Mouse (Mus musculus) hindbrain, embryonic 12.5 days (tissue): ENCODE measurements around the gene Polr3h. TPM values are rescaled to one million over a fixed set of nuclear protein-coding genes. Genes with fewer than 3 reads are reported as not detected.
A peak's percentile ranks its signal among the peaks of the same experiment; 100 is the strongest.
"Not testable (repeated sequence)": the region's sequence is repeated elsewhere in the genome, so short reads cannot be mapped to it uniquely, and the experiment has no call there.

ENCODE experiments used
- ATAC-seq: fragments of 200-750 bp; cut with Nextera tagmentation; 2 replicates; pipeline ENCODE4 v1.8.0; 2017; ENCODE audit warnings: moderate TSS enrichment; ENCODE audit not compliant: low FRiP score
- H3K27ac ChIP-seq: fragments of 300-500 bp; sonication (generic); 2 replicates; pipeline ENCODE4 v1.5.1; 2016; ENCODE audit warnings: mild to moderate bottlenecking
- H3K27me3 ChIP-seq: fragments of 300-500 bp; sonication (generic); 2 replicates; pipeline ENCODE4 v1.6.1; 2016; ENCODE audit warnings: mild to moderate bottlenecking
- H3K36me3 ChIP-seq: fragments of 300-500 bp; sonication (generic); 2 replicates; pipeline ENCODE4 v1.6.1; 2016; ENCODE audit warnings: mild to moderate bottlenecking
- H3K4me1 ChIP-seq: fragments of 300-500 bp; sonication (generic); 2 replicates; pipeline ENCODE4 v1.6.1; 2016
- H3K4me2 ChIP-seq: fragments of 300-500 bp; sonication (generic); replicated peaks from 2 replicates; pipeline ENCODE4 v1.6.1; 2016; ENCODE audit warnings: mild to moderate bottlenecking
- H3K4me3 ChIP-seq: fragments of 300-500 bp; sonication (generic); 2 replicates; pipeline ENCODE4 v1.5.1; 2016; ENCODE audit warnings: mild to moderate bottlenecking
- H3K9ac ChIP-seq: fragments of 300-500 bp; sonication (generic); 2 replicates; pipeline ENCODE4 v1.6.1; 2016; ENCODE audit warnings: mild to moderate bottlenecking, moderate library complexity
- H3K9me3 ChIP-seq: fragments of 300-500 bp; sonication (generic); replicated peaks from 2 replicates; pipeline ENCODE4 v1.6.1; 2016; ENCODE audit warnings: mild to moderate bottlenecking
- WGBS: fragments of 180-500 bp; shearing (Covaris S2); methylation state at CpG from one replicate; pipeline ENCODE4 v1.1.7; 2016; 5-methylcytosine and 5-hydroxymethylcytosine counted together
- polyA plus RNA-seq: library from polyadenylated mRNA; unstranded; fragments of >200 nt; fragmentation: Nextera tagmentation; extraction: Ambion mirVana; gene quantifications from 2 replicates; pipeline ENCODE4 v1.2.1, GENCODE M21; 2016

Polr3h gene
- polyA plus RNA-seq = 58.0 and 58.4 TPM in 2 replicates

DNA sequence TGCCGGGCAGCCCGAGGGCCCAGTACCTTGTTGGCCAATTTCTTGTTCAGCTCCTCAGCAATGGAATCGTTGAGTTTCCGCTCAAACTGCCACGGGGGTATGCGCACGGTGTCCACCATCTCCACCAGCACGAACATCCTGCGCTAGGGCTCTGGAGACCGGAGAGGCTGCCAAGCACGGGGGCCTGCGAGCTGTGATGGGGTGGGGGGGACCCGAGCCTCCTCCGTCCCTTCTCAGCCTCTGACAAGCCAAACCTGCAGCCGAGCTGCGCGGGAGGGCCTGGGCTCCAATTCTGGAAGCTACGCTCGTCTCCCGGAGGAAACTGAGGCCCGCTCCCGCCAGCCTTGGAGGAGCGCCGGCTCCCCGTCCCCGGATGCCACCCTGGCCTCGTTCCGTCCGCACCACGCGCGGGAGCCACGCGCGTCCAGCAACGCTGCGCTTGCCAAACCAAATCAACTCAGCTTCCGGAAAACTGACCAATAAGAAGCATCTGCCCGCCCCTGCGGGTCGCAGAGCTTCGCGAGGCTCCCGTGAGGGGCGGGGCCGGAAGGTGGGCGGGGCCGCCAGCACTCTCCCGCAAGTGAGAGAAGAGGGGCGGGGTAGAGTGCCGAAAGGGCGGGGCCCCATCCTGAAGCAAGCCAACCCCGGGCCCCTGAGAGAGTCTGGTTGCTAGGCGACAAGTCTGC, at the start of gene Polr3h:
Polr3h (minus strand) TSS at position 481 of the 686 bp plus-strand sequence.
- Histone ChIP-seq H3K4me1 (peaks cover 21% of the 10 kb centered on the region), H3K4me2 (peak within 1 kb of the TSS; percentile 85), H3K9me3 (no peaks in the 10 kb centered on the region), H3K36me3 (no peaks in the 10 kb centered on the region), H3K9ac (peak within 1 kb of the TSS; percentile 73), H3K27ac (peak within 1 kb of the TSS; percentile 86), H3K4me3 (peak within 1 kb of the TSS; percentile 74), H3K27me3 (no peaks in the 10 kb centered on the region)
- ATAC-seq = peak; percentile 96
- WGBS = under 1% methylated on average over 54 of the region's 54 CpGs

DNA sequence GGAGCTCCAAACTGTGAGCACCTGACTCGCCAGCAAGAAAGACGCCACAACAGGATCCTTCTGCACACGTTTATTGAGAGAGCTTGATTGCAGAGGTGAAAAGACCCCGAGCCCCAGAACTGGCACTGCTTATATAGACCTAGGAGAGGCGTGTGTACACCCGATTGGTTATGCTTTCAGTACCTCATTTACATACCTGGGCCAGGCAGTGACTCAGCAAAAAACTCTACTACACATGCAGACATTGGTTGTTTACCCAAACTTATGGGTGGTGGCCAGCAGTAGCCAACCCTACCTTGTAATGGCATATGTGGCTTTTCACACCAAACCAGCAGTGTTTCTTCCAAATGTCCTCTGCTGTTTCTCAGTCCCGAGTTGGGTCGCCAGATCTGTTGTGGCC, 49.1 kb upstream of the Polr3h start:
- H3K4me1 ChIP-seq, H3K9ac ChIP-seq, H3K4me2 ChIP-seq, H3K27me3 ChIP-seq, H3K36me3 ChIP-seq, H3K4me3 ChIP-seq, H3K27ac ChIP-seq, ATAC-seq: not testable (repeated sequence)
- WGBS = 96% methylated on average over 8 of the region's 8 CpGs
- peaks cover 12% of the 10 kb centered on the region; the same call in 1 of the 2 replicates for H3K9me3 ChIP-seq

DNA sequence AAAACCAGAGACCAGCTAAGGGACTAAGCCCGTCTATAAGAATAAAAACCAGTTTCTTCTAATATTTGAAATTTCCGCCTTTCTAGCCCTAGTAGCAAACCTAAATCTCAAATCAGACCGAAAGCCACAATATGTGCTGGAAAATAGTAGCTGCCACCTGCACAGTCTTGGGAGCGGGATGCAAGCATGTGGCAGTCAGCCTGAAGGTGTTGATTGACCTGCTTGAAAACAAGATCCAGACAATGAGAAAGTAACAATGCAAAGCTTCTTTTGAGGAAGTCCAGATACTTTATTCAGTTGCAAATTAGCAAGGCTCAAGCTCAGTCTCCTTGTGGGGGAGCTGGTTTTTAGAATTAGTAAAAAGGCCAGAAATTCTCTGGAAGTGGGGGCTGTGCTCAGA, 44.5 kb upstream of the Polr3h start:
- H3K9me3 ChIP-seq = peaks cover 12% of the 10 kb centered on the region; the same call in 1 of the 2 replicates
- H3K27me3 ChIP-seq, H3K36me3 ChIP-seq, H3K4me1 ChIP-seq, H3K27ac ChIP-seq, H3K4me3 ChIP-seq, ATAC-seq, H3K4me2 ChIP-seq, H3K9ac ChIP-seq: not testable (repeated sequence)
- WGBS = 87% methylated on average over 4 of the region's 4 CpGs

DNA sequence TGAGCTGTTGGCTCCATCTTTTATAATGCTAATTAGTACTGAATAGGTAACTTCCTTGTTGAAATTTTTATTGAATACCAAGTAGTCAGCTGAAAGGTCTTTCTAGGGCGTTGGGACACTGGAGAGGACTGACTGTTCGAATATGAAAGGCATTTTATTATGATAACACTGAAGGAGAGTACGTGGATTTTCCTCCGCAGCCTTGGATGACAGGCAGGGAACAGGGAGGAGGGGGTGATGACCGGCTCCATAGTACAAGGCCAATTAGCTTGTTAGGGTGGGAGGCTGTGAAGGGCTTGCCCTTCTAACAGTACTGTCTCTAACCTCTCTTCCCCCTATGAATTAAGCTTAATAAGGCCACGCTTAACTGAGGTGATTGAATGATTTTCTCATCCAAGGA, 43.6 kb upstream of the Polr3h start:
- not testable (repeated sequence) for H3K27ac ChIP-seq, H3K9me3 ChIP-seq, H3K9ac ChIP-seq, H3K4me2 ChIP-seq, H3K36me3 ChIP-seq, H3K4me3 ChIP-seq, H3K4me1 ChIP-seq, ATAC-seq, H3K27me3 ChIP-seq
- WGBS = 72% methylated on average over 6 of the region's 6 CpGs

DNA sequence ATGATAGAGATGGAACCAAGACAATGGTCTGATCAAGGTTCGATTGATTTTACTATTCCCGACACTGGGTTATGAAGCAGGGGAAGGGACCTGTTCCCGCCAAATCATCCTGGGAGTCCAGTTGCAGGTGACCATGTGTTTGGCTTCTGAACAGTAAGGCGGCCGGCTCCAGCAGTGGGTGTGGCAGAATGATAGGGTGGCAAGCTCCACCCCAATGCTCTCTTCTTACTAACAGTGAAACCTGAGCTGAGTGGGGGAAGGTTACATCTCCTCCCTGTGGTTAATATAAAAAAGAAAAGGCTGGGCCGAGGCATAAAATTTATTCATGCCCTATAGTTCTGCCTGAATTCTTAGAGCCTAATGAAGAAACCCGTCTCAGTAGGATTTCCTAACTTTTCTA, 43.1 kb upstream of the Polr3h start:
- Histone ChIP-seq H3K4me1 (no peaks in the 10 kb centered on the region), H3K27me3 (no peaks in the 10 kb centered on the region), H3K27ac (no peak overlapping the region), H3K4me3 (no peak overlapping the region), H3K9me3 (peaks cover 8% of the 10 kb centered on the region; the same call in 1 of the 2 replicates), H3K36me3 (no peaks in the 10 kb centered on the region), H3K4me2 (no peak overlapping the region), H3K9ac (no peak overlapping the region)
- ATAC-seq = no peak
- WGBS = 75% methylated on average over 7 of the region's 7 CpGs

DNA sequence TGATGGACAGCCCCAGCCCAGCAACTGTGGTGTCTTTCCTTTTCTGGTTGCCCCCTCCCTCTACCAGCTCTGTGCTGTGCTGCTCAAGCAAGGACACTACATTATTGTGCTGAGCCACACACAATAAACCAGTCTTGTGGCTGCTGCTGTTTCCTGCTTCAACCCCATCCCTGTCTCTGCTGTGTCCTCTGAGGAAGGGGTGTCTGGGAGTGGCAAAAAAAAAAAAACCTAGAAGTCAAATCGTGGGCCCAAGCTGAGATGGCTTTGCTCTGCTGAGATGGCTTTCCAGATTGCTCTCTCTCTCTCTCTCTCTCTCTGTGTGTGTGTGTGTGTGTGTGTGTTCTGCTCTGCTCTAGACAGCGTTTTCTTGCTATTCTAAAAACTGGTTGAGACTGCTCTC, 42.4 kb upstream of the Polr3h start:
- no peaks in the 10 kb centered on the region for H3K4me1 ChIP-seq
- no peak for ATAC-seq
- no peak overlapping the region for H3K4me2 ChIP-seq
- 73% methylated on average over 2 of the region's 2 CpGs for WGBS
- no peaks in the 10 kb centered on the region for H3K27me3 ChIP-seq
- H3K36me3 ChIP-seq = no peaks in the 10 kb centered on the region
- H3K9ac ChIP-seq = no peak overlapping the region
- no peak overlapping the region for H3K4me3 ChIP-seq
- peaks cover 8% of the 10 kb centered on the region; the same call in 1 of the 2 replicates for H3K9me3 ChIP-seq
- no peak overlapping the region for H3K27ac ChIP-seq

DNA sequence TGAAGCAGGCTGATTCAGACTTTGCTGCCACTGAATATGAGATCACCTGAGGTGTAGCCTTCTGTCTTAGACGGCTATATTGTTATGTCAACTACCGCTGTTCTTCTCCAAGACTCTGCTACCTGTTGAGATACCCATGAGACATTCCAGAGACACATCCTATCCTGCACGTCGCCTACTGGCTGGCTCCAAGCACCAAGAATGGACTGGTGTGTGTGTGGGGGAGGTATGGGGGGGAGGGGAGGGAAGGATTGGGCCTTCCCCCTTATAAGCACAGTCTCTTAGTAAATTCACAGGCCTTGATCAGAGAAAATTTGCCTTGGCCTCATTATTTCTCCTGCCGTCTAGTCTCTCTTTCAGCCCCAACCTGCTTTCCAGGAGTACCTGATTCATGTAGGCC, 41.8 kb upstream of the Polr3h start:
- H3K27ac ChIP-seq = no peak overlapping the region
- 92% methylated on average over 5 of the region's 5 CpGs for WGBS
- no peak overlapping the region for H3K4me3 ChIP-seq
- no peaks in the 10 kb centered on the region for H3K4me1 ChIP-seq
- no peak for ATAC-seq
- no peak overlapping the region for H3K4me2 ChIP-seq
- H3K27me3 ChIP-seq = no peaks in the 10 kb centered on the region
- H3K9ac ChIP-seq = no peak overlapping the region
- H3K9me3 ChIP-seq = peaks cover 5% of the 10 kb centered on the region; the same call in 1 of the 2 replicates
- no peaks in the 10 kb centered on the region for H3K36me3 ChIP-seq

DNA sequence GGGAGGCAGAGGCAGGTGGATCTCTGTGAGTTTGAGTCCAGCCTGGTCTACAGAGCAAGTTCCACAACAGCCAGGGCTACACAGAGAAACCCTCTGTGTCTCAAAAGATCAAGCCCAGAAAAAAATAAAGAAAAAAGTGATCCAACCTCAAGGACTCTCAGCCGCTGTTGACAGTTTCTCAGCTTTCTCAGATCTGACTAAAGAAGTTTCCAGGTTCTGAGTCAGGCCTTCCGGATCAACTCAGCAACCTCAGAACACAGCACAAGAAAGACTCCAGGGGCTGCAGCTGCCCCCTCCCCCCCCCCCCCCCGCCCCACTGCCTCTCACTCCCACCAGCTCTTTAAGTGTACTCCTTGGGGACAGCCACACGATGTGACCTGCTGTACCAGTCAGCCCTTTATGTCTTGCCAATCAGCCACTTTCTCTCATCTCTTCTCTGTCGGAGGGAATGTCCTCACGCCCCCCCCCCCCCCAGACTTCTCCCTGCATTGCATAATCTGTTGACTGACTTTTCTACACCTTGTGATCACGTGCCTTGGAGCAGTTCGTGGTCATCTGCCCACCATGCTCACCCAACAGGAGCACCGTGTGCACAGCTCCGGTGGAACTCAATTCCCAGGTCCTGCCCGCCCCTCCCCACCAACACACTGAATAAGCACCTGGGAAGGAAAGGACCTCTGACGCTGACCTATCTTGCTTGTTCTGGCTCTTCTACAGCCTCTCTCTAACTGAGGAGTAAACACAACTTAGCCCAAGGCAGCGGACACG, 40.2 kb upstream of the Polr3h start:
- Histone ChIP-seq H3K9me3 (no peaks in the 10 kb centered on the region), H3K9ac (no peak overlapping the region), H3K27me3 (no peaks in the 10 kb centered on the region), H3K4me1 (no peaks in the 10 kb centered on the region), H3K4me3 (no peak overlapping the region), H3K36me3 (no peaks in the 10 kb centered on the region), H3K4me2 (no peak overlapping the region), H3K27ac (no peak overlapping the region)
- 87% methylated on average over 12 of the region's 14 CpGs for WGBS
- ATAC-seq = no peak

DNA sequence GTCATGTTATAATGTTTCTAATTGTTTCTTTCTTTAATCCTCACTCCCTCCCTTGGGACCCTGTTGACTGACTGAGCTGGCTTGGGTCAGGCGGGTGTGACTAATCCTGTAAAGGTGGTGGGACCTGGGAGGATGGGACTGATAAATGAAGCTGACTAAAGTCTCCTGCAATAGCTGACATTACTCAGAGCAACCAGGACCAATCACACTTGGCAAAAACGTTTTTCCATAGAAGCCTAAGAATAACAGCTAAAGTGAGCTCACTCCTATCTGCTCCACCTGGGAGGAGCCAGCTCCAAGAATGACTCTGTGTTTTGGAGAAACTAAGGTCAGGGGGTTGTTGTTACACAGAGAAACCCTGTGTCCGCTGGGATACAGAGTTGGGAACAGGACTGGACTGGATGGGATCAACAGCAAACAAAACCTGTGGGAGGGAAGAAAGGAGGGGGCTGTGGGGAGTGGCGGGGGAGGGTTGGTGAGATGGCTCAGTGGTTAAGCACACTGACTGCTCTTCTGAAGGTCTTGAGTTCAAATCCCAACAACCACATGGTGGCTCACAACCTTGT, 39.0 kb upstream of the Polr3h start:
- Histone ChIP-seq H3K27me3 (no peaks in the 10 kb centered on the region), H3K9me3 (no peaks in the 10 kb centered on the region), H3K9ac (no peak overlapping the region), H3K4me3 (no peak overlapping the region), H3K4me2 (no peak overlapping the region), H3K27ac (no peak overlapping the region), H3K36me3 (no peaks in the 10 kb centered on the region), H3K4me1 (no peaks in the 10 kb centered on the region)
- no peak for ATAC-seq
- 63% methylated on average over 4 of the region's 4 CpGs for WGBS

DNA sequence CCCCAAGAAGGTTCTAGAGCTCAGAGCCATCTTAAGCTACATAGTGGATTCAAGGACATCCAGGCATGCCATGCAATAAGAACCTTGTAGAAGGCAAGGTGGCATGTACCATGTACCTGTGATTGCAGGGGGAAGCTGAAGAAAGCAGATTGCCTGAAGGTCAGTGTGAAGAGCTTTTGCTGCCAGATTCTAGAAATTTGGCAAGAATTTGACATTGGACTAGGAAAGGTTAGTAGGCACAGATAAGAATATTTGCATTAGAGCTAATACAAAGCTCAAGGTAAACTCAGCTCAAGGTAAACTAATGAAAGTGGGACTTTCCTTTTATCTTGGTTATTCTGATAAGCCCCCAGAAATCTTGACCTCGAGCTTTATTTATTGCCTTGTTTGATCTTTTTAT, 38.2 kb upstream of the Polr3h start:
- Histone ChIP-seq H3K4me1 (no peaks in the 10 kb centered on the region), H3K27ac (no peak overlapping the region), H3K9me3 (no peaks in the 10 kb centered on the region), H3K9ac (no peak overlapping the region), H3K4me2 (no peak overlapping the region), H3K4me3 (no peak overlapping the region), H3K27me3 (no peaks in the 10 kb centered on the region), H3K36me3 (no peaks in the 10 kb centered on the region)
- no peak for ATAC-seq
- WGBS = 71% methylated on average over 1 of the region's 1 CpGs

DNA sequence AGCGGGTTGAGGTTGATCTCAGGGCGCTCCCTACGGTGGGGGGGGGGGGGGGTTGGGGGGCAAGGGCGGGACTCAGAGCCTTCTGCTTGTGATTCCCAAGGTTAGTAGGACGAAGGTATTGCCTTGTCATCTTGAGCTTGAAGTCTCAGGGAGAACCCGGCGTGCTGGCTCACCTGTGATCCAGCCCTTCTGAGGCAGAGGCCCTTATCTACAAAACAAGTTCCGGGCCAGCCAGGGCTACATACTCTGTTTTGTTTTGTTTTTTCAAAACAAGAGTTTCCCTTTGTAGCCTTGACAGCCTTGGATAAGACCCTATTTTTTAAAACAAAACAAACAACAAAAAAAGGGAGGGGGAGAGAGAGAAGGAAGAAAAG, 35.0 kb upstream of the Polr3h start:
- H3K4me3 ChIP-seq = peak overlapping the region; percentile 58
- peak; percentile 51 for ATAC-seq
- peak overlapping the region; percentile 23; the same call in 1 of the 2 replicates for H3K27ac ChIP-seq
- no peaks in the 10 kb centered on the region for H3K36me3 ChIP-seq
- peak overlapping the region; percentile 99 for H3K4me2 ChIP-seq
- 4% methylated on average over 4 of the region's 8 CpGs for WGBS
- no peaks in the 10 kb centered on the region for H3K9me3 ChIP-seq
- H3K27me3 ChIP-seq = no peaks in the 10 kb centered on the region
- no peaks in the 10 kb centered on the region for H3K4me1 ChIP-seq
- peak overlapping the region; percentile 45; the same call in 1 of the 2 replicates for H3K9ac ChIP-seq

DNA sequence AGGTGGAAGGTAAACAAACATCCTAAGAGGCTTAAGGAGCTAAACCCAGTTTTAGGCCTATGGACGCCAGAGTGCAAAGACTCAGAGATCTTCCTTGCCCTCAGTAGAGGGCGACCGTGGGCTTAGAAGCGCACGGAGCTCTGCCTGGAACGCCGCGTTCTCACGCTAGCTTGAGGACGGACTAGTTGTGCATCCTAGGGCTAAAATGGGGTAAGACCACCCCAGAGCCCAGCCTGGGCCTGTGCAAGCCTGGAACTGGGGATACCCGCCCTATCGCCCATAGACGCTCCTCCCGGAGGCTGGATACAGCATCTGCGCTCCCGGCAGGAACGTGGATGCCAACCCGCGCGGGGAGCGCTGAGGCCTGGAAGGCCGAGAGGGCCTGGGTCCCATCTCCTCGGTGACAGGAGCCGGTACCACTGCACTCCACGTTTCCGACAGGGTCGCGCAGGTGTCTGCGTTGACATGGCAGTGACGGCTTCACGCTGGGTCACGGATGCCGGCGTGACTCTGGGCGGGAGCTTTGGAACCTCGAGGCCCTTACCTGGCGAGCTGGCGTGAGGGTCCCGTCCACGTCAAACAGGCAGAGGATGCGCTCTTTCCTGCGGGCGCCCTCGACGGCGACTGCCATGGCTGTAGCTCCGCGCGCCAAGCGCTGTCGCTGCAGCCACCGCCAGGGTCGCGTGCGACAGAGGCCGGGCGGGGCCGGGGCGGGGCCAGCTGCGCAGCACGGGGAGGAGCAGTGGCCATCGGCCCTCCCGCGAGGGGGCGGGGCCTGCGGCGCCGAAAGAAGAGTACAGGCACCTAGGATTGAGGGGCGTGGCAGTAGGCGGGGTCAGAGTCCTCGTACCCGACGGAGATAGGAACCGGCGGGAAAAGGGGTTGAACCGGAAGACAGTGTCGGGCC, 34.4 kb upstream of the Polr3h start, which contains the start of gene Pmm1:
Pmm1 (minus strand) TSS at position 760 of the 907 bp plus-strand sequence.
- H3K4me3 ChIP-seq = peak within 1 kb of the TSS; percentile 58
- H3K27me3 ChIP-seq = no peaks in the 10 kb centered on the region
- H3K27ac ChIP-seq = peak within 1 kb of the TSS; percentile 86
- peak within 1 kb of the TSS; percentile 99 for H3K4me2 ChIP-seq
- no peaks in the 10 kb centered on the region for H3K9me3 ChIP-seq
- peak within 1 kb of the TSS; percentile 78 for H3K9ac ChIP-seq
- WGBS = under 1% methylated on average over 77 of the region's 77 CpGs
- ATAC-seq = peak; percentile 98
- no peaks in the 10 kb centered on the region for H3K4me1 ChIP-seq
- H3K36me3 ChIP-seq = 0 out of 2 replicates have a peak, but pooled peaks cover under 1% of the 10 kb centered on the region
